Mouse (Mus musculus): Measurements from ENCODE around the gene Fbxl16.

GRCm38 (mm10) chr17:25786280-25786679 is 22.6 kb upstream of the Fbxl16 start, which contains the start of gene Ccdc78:
- TF ChIP-seq EP300 (IDR thresholded peaks at IDR 0.05; ENCODE audit: insufficient read depth, low read depth, low read length) = no peak
- no peak for TF ChIP-seq CTCF (IDR thresholded peaks at IDR 0.05; ENCODE audit: low read depth, low read length)
- TF ChIP-seq POLR2A (IDR thresholded peaks at IDR 0.05; ENCODE audit: insufficient read depth, low read length) = no peak
